ENCODE assay signal across 24 mouse cellular contexts in genomic region chr6:127011947-127012535, GRCm38 (mm10). TPM values are rescaled to one million over a fixed set of nuclear protein-coding genes. Genes with fewer than 3 reads are reported as not detected.
"Had no signal": no experiment of that assay in that cellular context is flagged by ENCODE, and none has a peak within 500 bp of the region (broad histone marks: within the 10 kb centered on the region; RNA-seq: fewer than 3 reads in every experiment).

No protein-coding gene starts in this region.

- H3K27me3 ChIP-seq: midbrain, embryonic 12.5 days; neural tube, embryonic 12.5 days had no signal

- H3K4me1 ChIP-seq: midbrain, embryonic 12.5 days; neural tube, embryonic 12.5 days had no signal

- H3K4me2 ChIP-seq: lung, embryonic 14.5 days; midbrain, embryonic 12.5 days; neural tube, embryonic 12.5 days had no signal

- DNase-seq: lung, adult 18-20 months; lung, embryonic 14.5 days; lung, postnatal 10 days; lung, postnatal 4 days; midbrain, embryonic 14.5 days; retina, postnatal 1 day; right cerebral cortex, adult 18-20 months; right cerebral cortex, postnatal 25 days; right cerebral cortex, postnatal 4 days; spleen, adult 18-20 months; thymus, adult 18-20 months; thymus, postnatal 14 days; thymus, postnatal 36 days had no signal

- H3K36me3 ChIP-seq: midbrain, embryonic 10.5 days; midbrain, embryonic 12.5 days; neural tube, embryonic 12.5 days had no signal

- H3K9me3 ChIP-seq: midbrain, embryonic 10.5 days; midbrain, embryonic 12.5 days; neural tube, embryonic 12.5 days had no signal

- H3K4me3 ChIP-seq: midbrain, embryonic 10.5 days; midbrain, embryonic 12.5 days; myocyte; neural tube, embryonic 12.5 days had no signal

- H3K9ac ChIP-seq: lung, embryonic 14.5 days; midbrain, embryonic 12.5 days; neural tube, embryonic 12.5 days had no signal

- H3K27ac ChIP-seq: midbrain, embryonic 10.5 days; midbrain, embryonic 12.5 days; neural tube, embryonic 12.5 days had no signal

RNA-seq across cellular contexts. Expression of gene Fgf6, which starts 3.3 kb away (rescaled TPM):
- total RNA-seq: megakaryocyte, adult 5-6 weeks; megakaryocyte-erythroid progenitor cell, adult 5-6 weeks had no signal
- polyA plus RNA-seq: liver, embryonic 16.5 days; lung, embryonic 14.5 days; midbrain, embryonic 10.5 days; midbrain, embryonic 12.5 days; midbrain, embryonic 14.5 days; myocyte; neural tube, embryonic 14.5 days; small intestine, adult 2 months; stomach, embryonic 14.5 days; thymus, postnatal 0 days had no signal
